Mouse (Mus musculus) spleen, adult 2 months (tissue): Measurements from ENCODE around the gene Aldh1l1. TPM values are rescaled to one million over a fixed set of nuclear protein-coding genes. Genes with fewer than 3 reads are reported as not detected.

ENCODE experiments used
- DNase-seq, 2 experiments: peaks; one replicate each; pipeline versions ENCODE4 v3.0.0 to v3.0.0-alpha.2; 2012 to 2021; ENCODE audit warnings: low spot score in 2 of 2, low read depth in 1 of 2
- H3K27ac ChIP-seq: fragments of 200-500 bp; 2 replicates; pipeline ENCODE4 v1.5.1; 2012; ENCODE audit warnings: low read length, inconsistent platforms; ENCODE audit not compliant: insufficient read depth
- H3K27me3 ChIP-seq: fragments of 200-500 bp; 2 replicates; pipeline ENCODE4 v1.6.1; 2012; ENCODE audit warnings: mild to moderate bottlenecking, moderate library complexity, low read length, inconsistent platforms; ENCODE audit not compliant: control insufficient read depth, insufficient read depth
- H3K36me3 ChIP-seq: fragments of 200-500 bp; 2 replicates; pipeline ENCODE4 v1.6.1; 2012; ENCODE audit warnings: mild to moderate bottlenecking, low read length, inconsistent platforms; ENCODE audit not compliant: control insufficient read depth, insufficient read depth
- H3K4me1 ChIP-seq: fragments of 200-500 bp; 2 replicates; pipeline ENCODE4 v1.6.1; 2011; ENCODE audit warnings: inconsistent platforms; ENCODE audit not compliant: control insufficient read depth, insufficient read depth, insufficient read length
- H3K4me3 ChIP-seq: fragments of 200-500 bp; 2 replicates; pipeline ENCODE4 v1.5.1; 2011; ENCODE audit warnings: mild to moderate bottlenecking, inconsistent platforms; ENCODE audit not compliant: insufficient read depth, insufficient read length; ENCODE audit errors: extremely low read depth
- CTCF ChIP-seq: fragments of 200-500 bp; IDR thresholded peaks from 2 replicates; pipeline ENCODE4 v1.5.1; 2011; ENCODE audit warnings: mild to moderate bottlenecking, inconsistent platforms; ENCODE audit not compliant: insufficient read depth, insufficient read length, insufficient replicate concordance; ENCODE audit errors: extremely low read depth
- POLR2A ChIP-seq: fragments of 200-500 bp; IDR thresholded peaks from 2 replicates; pipeline ENCODE4 v1.6.1; 2011; ENCODE audit warnings: low read depth, low read length, inconsistent platforms
- WGBS: fragments of 180-500 bp; shearing (Covaris S2); methylation state at CpG from one replicate; pipeline ENCODE4 v1.1.7; 2018; 5-methylcytosine and 5-hydroxymethylcytosine counted together
- polyA plus RNA-seq: library from polyadenylated mRNA; depleted of rRNA; stranded (reverse); fragments of >200 nt; gene quantifications from 2 replicates; pipeline ENCODE4 v1.2.3, GENCODE M21; 2012

Aldh1l1 gene
- polyA plus RNA-seq, 1 experiment = 2.9 TPM

- WGBS = 85% methylated on average over 7 of the region's 7 CpGs
- H3K27ac ChIP-seq = no peak overlapping the region
Measured at GRCm38 (mm10) chr6:90615362-90615761, 129.1 kb downstream of the Aldh1l1 start.

DNA sequence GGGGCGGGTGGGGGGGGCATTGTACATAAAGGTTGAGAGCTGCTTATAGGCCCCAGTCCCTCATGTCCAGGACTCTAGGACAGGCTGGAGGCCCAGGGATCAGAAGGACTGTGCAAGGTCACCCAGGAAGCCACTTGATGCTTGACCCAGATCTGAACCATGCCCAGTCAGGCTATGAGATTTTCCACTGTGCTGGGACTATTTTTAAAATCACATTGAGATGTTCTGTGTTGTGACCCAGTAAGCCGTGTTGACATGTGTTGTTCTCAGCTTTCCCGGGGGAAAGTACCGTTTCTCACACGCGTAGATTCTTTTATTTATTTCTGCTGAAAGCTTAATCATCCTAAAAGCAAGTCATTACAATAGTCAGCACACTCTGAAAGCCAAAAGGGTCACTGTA, 129.8 kb downstream of the Aldh1l1 start:
- Histone ChIP-seq H3K36me3 (no peaks in the 10 kb centered on the region), H3K4me1 (peaks cover 12% of the 10 kb centered on the region; the same call in 1 of the 2 replicates), H3K27me3 (no peaks in the 10 kb centered on the region), H3K4me3 (no peak overlapping the region), H3K27ac (no peak overlapping the region)
- WGBS = 86% methylated on average over 6 of the region's 6 CpGs
- DNase-seq = no peak
- no peak for TF ChIP-seq POLR2A
- no peak for TF ChIP-seq CTCF

More at GRCm38 (mm10) chr6:90615362-90615761, 129.1 kb downstream of the Aldh1l1 start:
- no peak overlapping the region for H3K4me3 ChIP-seq
- H3K4me1 ChIP-seq = peaks cover 11% of the 10 kb centered on the region; the same call in 1 of the 2 replicates
- H3K36me3 ChIP-seq = no peaks in the 10 kb centered on the region
- DNase-seq = no peak
- TF ChIP-seq CTCF (no peak), POLR2A (no peak)
- no peaks in the 10 kb centered on the region for H3K27me3 ChIP-seq

- WGBS = 79% methylated on average over 6 of the region's 6 CpGs
- Histone ChIP-seq H3K4me3 (no peak overlapping the region), H3K4me1 (peaks cover 12% of the 10 kb centered on the region; the same call in 1 of the 2 replicates), H3K27me3 (no peaks in the 10 kb centered on the region), H3K36me3 (no peaks in the 10 kb centered on the region), H3K27ac (no peak overlapping the region)
- no peak for TF ChIP-seq CTCF
- no peak for TF ChIP-seq POLR2A
- DNase-seq = no peak
Measured at GRCm38 (mm10) chr6:90616481-90616880, 130.3 kb downstream of the Aldh1l1 start.

- TF ChIP-seq POLR2A (no peak), CTCF (no peak)
- Histone ChIP-seq H3K4me3 (no peak overlapping the region), H3K4me1 (peaks cover 12% of the 10 kb centered on the region; the same call in 1 of the 2 replicates), H3K36me3 (no peaks in the 10 kb centered on the region), H3K27me3 (no peaks in the 10 kb centered on the region), H3K27ac (peak overlapping the region; percentile 28)
- WGBS = 14% methylated on average over 4 of the region's 4 CpGs
- peak in 1 of 2 experiments; percentile 27 for DNase-seq
Measured at GRCm38 (mm10) chr6:90618274-90618673, 132.0 kb downstream of the Aldh1l1 start.

DNA sequence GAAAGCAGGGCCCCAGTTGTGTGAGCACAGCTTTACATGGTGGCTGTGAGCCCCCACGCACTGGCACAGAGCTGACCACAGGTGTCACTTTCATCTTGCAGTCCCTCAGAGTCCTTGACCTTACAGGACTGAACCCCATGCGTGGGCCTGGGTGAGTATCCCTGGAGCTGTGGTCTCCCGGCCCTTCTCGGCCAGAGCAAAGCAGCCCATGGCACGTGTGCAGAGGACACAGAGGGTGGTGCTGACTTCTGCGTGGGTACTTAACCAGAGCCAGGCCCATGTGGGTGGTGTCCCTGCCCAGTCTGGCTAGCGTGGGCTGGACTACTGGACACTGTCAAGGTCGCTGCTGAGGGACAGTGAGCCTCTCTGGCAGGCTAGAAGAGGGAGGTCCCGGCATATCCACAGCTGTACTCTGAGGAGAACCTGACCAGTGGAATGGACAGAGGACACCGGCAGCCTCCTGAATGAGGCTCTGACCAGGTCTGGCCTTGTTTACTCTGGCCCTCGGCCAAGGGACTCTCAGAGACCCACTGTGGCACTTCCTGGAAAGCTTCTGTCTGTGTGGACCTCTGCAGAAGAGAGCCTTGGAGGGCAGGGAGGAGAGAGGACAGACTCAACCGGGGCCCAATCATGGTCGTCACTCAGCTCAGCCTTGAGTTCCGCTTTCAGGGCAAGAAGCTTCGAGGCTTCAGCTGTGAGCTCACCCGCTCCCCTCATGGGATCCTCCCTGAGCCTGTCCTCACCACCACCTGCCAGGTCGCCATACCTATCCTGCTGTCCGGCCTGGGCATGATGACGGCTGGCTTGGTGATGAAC, 132.8 kb downstream of the Aldh1l1 start:
- WGBS = 68% methylated on average over 19 of the region's 19 CpGs
- H3K27me3 ChIP-seq = no peaks in the 10 kb centered on the region
- H3K27ac ChIP-seq = peak overlapping the region; percentile 28; the same call in 1 of the 2 replicates
- no peak overlapping the region for H3K4me3 ChIP-seq
- no peak for TF ChIP-seq POLR2A
- TF ChIP-seq CTCF = no peak
- peak in 1 of 2 experiments; percentile 19 for DNase-seq
- H3K4me1 ChIP-seq = peaks cover 12% of the 10 kb centered on the region; the same call in 1 of the 2 replicates
- no peaks in the 10 kb centered on the region for H3K36me3 ChIP-seq

DNA sequence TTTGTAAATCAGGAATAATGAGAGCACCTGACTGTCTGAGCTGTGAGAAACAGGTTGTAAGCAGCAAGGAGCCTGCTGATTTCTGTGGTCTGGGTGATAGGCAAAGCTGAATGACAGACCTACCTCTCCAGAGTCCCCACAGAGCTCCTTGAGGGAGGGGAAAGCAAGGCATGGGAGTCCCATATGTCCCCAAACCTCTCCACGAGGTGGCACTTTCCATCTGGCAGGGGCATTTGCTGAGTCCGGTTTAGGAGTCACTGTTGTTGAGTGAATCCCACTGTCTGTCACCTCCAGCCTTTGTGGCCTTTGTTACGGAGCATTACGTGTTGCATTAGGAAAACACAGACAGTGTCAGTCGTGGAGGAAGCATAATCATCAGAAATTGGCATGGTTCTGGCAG, 133.7 kb downstream of the Aldh1l1 start:
- H3K4me1 ChIP-seq = peaks cover 17% of the 10 kb centered on the region; the same call in 1 of the 2 replicates
- H3K27me3 ChIP-seq = no peaks in the 10 kb centered on the region
- DNase-seq = no peak
- no peaks in the 10 kb centered on the region for H3K36me3 ChIP-seq
- WGBS = 86% methylated on average over 5 of the region's 5 CpGs
- no peak overlapping the region for H3K27ac ChIP-seq
- TF ChIP-seq POLR2A (no peak), CTCF (no peak)
- no peak overlapping the region for H3K4me3 ChIP-seq
